Mouse (Mus musculus) forelimb bud, embryonic 11.5 days (tissue): ENCODE measurements around the gene Saxo1.

ENCODE experiments used
- DNase-seq: peaks from one replicate; pipeline ENCODE4 v3.0.0-alpha.2; 2012; ENCODE audit warnings: low read depth, low spot score

The Saxo1 gene

DNA sequence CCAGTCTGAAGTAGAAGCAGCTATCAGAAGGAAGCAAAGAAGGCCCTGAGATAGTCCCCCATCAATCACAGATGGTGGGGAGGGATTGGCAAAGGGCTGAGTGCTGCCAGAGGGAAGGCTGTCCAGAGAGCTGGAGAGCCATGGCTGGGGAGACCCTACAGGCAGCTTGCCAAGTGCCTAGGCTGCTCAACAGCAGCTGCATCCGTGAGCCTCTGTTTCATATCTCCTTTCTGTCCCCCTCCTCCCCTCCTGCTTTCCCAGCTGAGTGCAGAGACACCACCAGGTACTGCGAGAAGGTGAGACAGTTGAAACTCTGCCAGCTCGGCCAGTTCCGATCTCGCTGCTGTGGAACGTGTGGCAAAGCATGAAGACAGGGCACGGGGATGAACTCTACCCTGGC, 132.5 kb downstream of the Saxo1 start:
- no peak for DNase-seq

- no peak for DNase-seq
Measured at GRCm38 (mm10) chr4:86422586-86422985, 135.5 kb downstream of the Saxo1 start.

DNA sequence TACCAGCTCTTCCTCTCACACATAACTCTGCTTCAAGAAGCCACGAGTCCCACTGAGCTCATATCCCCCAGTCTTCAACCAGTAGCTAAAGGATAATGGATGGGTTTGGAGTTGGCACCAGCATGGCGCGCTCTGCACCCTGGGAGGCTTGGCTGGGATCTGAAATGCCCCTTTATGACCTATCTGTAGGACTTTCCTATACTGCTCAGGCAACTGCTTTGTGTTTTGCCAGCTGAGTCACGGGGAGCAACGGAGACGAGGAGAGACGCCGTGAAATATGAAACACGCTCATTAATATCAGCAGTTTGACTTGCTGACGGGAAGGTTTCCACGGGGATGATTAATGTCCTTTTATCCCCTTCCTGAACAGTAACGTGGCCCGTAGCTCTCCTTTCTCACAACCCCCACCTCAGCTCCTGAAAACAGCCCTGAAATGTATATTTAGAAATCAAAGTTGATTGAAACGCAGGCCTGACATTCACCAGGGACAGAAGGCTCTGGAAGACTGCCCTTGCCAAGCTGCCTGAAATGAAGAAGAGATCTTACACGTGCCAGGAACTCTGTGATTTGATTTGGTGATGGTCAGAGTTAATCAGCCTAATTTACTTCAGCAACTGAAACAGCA, 141.6 kb downstream of the Saxo1 start:
- DNase-seq, result peak; percentile 40

- no peak for DNase-seq
Measured at GRCm38 (mm10) chr4:86413388-86413787, 144.7 kb downstream of the Saxo1 start.

GRCm38 (mm10) chr4:86410946-86411345, 147.2 kb downstream of the Saxo1 start:
- no peak for DNase-seq

- no peak for DNase-seq
Measured at GRCm38 (mm10) chr4:86408421-86408820, 149.7 kb downstream of the Saxo1 start.

- DNase-seq, result no peak
Measured at GRCm38 (mm10) chr4:86407200-86407527, 151.0 kb downstream of the Saxo1 start.

DNA sequence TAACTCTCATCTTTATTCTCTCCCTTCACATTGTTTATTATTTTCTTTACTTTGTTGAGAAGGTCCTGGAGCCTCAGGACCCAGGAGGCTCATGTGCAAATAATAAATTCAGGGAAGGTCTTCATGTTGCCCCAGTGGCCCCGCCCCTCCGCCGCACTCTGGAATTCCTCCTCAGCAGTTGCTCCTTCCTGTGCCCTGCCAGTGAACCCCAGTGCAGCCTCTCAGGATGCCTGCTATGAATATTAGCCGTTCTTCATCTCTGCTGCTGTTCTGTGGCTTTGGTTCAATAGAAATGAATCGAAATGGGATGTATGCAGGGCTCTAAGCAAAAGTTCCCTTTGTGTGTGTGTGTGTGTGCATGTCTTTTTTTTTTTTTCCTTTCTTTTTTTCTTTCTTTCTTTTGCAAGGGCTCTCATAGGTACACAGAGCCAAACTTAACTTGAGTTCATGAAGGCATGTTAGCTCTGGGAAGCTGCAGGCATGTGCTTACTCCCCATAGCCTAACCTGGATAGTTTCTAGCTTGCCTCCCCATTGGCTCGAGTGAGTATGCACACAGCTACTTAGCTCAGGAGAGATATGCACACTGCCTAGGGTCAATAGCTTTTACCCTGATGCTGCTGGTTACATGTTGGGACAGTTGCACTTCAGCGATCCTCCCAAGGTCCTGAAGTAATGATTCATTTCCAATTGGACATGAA, 151.5 kb downstream of the Saxo1 start:
- DNase-seq, result peak; percentile 36

DNA sequence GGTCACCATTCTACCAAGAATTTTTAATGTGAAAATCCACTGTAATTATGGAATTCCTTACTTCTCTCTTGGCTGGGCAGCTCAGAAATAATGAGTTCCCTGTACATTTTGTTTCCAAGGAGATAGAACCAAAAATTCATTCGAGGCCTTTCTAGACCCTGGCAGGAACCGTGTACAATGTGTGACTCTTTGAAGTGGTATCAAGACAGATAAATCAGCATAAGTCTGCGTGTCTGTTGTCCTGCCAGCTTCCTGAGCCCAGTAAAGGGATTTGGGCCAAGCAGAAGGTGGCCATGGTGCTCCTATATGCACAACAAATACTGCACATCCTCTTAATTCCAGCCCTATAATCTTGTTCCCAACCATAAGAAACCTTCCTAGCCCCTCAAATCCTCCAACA, 157.0 kb downstream of the Saxo1 start:
- DNase-seq, result no peak

GRCm38 (mm10) chr4:86397470-86397869, 160.7 kb downstream of the Saxo1 start:
- DNase-seq, result no peak

DNA sequence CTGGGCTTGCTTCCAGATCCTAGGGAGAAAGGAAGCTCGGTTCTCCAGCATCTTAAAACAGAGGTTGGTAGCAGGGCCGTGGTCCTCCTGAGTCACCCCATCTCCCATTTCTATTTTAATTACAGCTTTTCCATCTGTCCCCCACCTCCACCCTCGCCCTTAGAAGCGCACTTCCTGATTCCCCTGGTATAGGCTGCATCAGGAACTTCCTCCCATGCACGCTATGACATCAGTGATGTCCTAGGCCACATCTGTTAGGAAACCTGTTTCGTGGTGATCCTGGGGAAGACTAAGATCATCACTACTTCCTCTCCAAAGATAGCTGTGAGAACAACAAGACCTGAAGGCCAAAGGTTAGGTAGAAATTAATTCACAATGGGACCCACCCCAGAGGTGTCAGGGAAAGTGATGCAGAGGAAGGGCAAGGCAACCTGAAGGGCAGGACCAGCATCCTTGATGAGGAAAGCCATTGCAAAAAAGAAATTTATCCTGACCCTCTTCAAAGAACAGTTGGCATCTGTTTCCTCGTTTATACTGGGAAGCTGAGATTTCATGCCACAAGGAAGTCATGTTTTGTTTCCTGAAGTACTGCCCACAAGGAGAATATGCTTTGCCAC, 161.3 kb downstream of the Saxo1 start:
- no peak for DNase-seq

DNA sequence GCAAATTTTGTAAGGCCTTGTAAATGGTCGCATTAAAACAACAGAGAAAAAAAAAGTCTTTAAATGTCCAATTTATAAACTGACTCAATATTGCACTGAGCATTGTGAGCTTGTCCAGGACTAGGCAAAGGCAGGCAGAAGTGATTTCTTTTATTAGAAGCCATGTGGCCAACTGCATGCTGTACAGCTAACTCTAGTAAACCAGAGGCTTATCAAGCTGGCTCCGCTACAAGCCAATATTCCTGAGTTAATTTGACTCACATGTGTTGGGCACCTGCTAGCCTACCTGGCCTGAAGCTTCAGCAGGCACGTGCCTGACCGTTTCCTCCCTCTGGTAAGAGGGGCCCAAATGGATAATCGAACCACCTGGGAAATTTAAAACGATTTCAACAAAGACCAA, 162.5 kb downstream of the Saxo1 start:
- peak; percentile 49 for DNase-seq
